Mouse (Mus musculus) forebrain, embryonic 11.5 days (tissue): ENCODE data around the gene Fut8. TPM values are rescaled to one million over a fixed set of nuclear protein-coding genes. Genes with fewer than 3 reads are reported as not detected.

ENCODE experiments used
- ATAC-seq: fragments of 200-750 bp; cut with Nextera tagmentation; replicated peaks from 2 replicates; pipeline ENCODE4 v1.8.0; 2017; ENCODE audit warnings: moderate TSS enrichment; ENCODE audit not compliant: low FRiP score
- DNase-seq: peaks from one replicate; pipeline ENCODE4 v3.0.0-alpha.2; 2017; ENCODE audit warnings: low spot score
- H3K27ac ChIP-seq: fragments of 300-500 bp; sonication (generic); 2 replicates; pipeline ENCODE4 v1.5.1; 2014; ENCODE audit warnings: low read depth, low read length
- H3K27me3 ChIP-seq: fragments of 300-500 bp; sonication (generic); 2 replicates; pipeline ENCODE4 v1.6.1; 2014; ENCODE audit warnings: mild to moderate bottlenecking, low read length, mixed read lengths; ENCODE audit not compliant: control insufficient read depth, insufficient read depth
- H3K36me3 ChIP-seq: fragments of 300-500 bp; sonication (generic); 2 replicates; pipeline ENCODE4 v1.6.1; 2014; ENCODE audit warnings: mild to moderate bottlenecking, low read length, moderate library complexity, mixed read lengths; ENCODE audit not compliant: control insufficient read depth, insufficient read depth
- H3K4me1 ChIP-seq: fragments of 300-500 bp; sonication (generic); replicated peaks from 2 replicates; pipeline ENCODE4 v1.6.1; 2014; ENCODE audit warnings: low read length, mixed read lengths; ENCODE audit not compliant: control insufficient read depth, insufficient read depth
- H3K4me2 ChIP-seq: fragments of 300-500 bp; sonication (generic); 2 replicates; pipeline ENCODE4 v1.6.1; 2014; ENCODE audit warnings: low read depth, mild to moderate bottlenecking, low read length, moderate library complexity, mixed read lengths; ENCODE audit not compliant: severe bottlenecking
- H3K4me3 ChIP-seq: fragments of 300-500 bp; sonication (generic); 2 replicates; pipeline ENCODE4 v1.5.1; 2014; ENCODE audit warnings: low read depth, low read length
- H3K9ac ChIP-seq: fragments of 300-500 bp; sonication (generic); 2 replicates; pipeline ENCODE4 v1.6.1; 2014; ENCODE audit warnings: low read length
- H3K9me3 ChIP-seq: fragments of 300-500 bp; sonication (generic); 2 replicates; pipeline ENCODE4 v1.6.1; 2016; ENCODE audit warnings: low read length, mixed read lengths; ENCODE audit not compliant: control insufficient read depth
- WGBS: fragments of 180-500 bp; shearing (Covaris S2); extraction: QIAGEN DNeasy Blood & Tissue Kit; methylation state at CpG from one replicate; pipeline ENCODE4 v1.1.7; 2014; 5-methylcytosine and 5-hydroxymethylcytosine counted together
- polyA plus RNA-seq: library from polyadenylated mRNA; unstranded; fragments of >200 nt; fragmentation: Nextera tagmentation; extraction: Ambion mirVana; gene quantifications from 2 replicates; pipeline ENCODE4 v1.2.1, GENCODE M21; 2014

Fut8 gene
- polyA plus RNA-seq, 1 experiment from 2014 or later: 34.3 TPM

DNA sequence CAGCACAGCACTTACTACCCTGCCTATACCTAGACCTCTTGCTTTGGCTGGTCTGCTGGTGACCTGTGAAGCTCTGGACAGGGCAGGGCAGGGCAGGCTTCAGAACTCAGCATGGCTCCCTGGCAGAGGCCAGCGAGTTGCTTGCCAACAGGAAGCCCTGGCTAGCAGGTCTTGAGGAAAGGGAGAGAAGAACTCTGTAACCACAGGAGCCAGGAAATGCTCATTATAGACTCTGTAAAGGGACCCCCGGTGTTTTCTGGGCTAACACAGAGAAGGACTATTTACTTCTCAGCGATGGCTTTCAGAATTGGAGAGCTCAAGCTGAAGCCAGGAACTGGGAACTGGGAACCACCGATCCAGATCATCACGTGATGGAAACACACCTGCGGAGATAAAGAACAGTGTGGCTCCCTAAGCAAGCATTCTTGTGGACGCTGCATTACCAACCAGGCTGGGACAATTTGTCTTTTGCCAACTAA lies 40.8 kb upstream of the Fut8 start:
- no peaks in the 10 kb centered on the region for H3K4me1 ChIP-seq
- H3K4me2 ChIP-seq: no peak overlapping the region
- no peaks in the 10 kb centered on the region for H3K36me3 ChIP-seq
- ATAC-seq (no peak), DNase-seq (no peak)
- H3K27me3 ChIP-seq: no peaks in the 10 kb centered on the region
- no peaks in the 10 kb centered on the region; the same call in 1 of the 2 replicates for H3K9me3 ChIP-seq
- no peak overlapping the region for H3K27ac ChIP-seq
- no peak overlapping the region for H3K9ac ChIP-seq
- H3K4me3 ChIP-seq: no peak overlapping the region
- 77% methylated on average over 7 of the region's 7 CpGs for WGBS

DNA sequence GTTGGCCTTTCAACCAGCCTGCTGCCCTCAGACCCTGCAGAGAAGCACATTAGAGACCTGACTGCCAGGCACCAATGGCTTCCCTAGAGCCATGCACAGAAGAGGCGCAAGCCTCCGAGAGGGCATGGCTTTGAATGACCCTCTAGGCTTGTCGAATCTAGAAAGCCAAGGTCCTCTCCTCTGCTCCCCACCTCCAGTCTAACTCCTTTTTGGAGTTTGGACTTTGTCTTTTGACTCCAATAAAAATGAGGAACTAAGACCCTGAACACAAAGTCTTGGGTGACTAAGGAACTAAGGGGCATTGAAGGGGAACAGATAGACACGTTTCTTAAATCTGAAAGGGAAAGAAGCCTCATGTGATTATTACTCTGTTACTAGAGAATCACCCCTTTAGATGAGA lies 39.7 kb upstream of the Fut8 start:
- ATAC-seq (no peak), DNase-seq (no peak)
- no peak overlapping the region for H3K4me2 ChIP-seq
- no peak overlapping the region for H3K27ac ChIP-seq
- WGBS: 89% methylated on average over 4 of the region's 4 CpGs
- H3K36me3 ChIP-seq: no peaks in the 10 kb centered on the region
- no peak overlapping the region for H3K4me3 ChIP-seq
- H3K27me3 ChIP-seq: no peaks in the 10 kb centered on the region
- H3K9ac ChIP-seq: no peak overlapping the region
- H3K4me1 ChIP-seq: no peaks in the 10 kb centered on the region
- H3K9me3 ChIP-seq: no peaks in the 10 kb centered on the region; the same call in 1 of the 2 replicates

DNA sequence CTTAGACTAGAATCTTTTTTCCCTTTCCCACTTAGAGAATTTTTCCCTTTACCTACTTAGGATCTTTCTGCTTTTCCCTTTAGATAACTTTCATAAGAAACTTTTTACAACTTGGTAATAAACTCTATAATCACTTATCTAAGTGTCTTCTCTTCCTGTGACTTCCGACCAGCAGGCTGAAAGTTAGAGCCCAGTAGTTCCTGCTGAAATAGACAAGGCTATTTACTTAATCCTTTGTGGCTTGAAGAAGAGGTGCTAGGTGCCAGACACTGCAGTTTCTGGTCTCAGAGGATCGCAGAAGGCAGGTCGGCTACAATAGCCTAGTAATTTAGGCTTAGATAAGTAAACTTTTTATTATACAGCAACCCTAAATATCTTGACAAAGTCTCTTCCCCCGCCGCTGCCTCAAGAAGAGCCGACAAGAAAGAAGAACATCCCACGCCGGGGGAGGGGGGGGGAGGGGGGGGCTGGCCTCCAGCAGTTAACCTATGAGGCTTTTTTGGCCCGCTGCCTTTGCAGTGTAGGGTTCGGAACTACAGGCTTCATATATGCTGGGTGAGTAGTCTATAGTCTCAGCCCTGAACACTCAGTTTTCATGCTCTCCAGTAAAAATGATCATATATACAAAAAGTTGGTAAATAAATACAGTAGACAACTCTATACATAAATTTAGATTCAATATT lies 36.3 kb upstream of the Fut8 start:
- DNase-seq (no peak), ATAC-seq (no peak)
- 83% methylated on average over 10 of the region's 10 CpGs for WGBS
- Histone ChIP-seq H3K9ac (no peak overlapping the region), H3K4me1 (no peaks in the 10 kb centered on the region), H3K4me3 (no peak overlapping the region), H3K9me3 (no peaks in the 10 kb centered on the region), H3K36me3 (no peaks in the 10 kb centered on the region), H3K27ac (no peak overlapping the region), H3K27me3 (no peaks in the 10 kb centered on the region), H3K4me2 (no peak overlapping the region)

DNA sequence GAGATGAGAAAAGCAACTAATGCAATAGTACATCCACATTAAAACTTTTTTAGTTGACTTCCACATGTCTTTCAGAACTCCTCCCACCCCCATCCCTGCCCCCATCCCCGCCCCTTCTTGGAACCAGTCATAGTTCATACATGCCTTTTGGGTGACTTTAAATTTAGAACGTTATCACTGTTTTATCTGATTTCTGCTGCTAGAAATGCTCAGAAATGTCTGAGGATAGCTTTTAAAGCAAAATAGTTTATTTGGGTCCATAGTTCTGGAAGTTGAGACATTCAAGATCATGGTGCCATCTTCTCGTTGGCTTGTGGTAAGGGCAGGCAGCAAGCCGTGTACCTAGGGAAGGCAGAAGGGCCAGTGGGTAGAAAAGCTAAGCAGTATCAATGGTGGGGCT lies 34.8 kb upstream of the Fut8 start:
- no peak overlapping the region for H3K27ac ChIP-seq
- ATAC-seq: no peak
- no peak overlapping the region for H3K4me2 ChIP-seq
- no peaks in the 10 kb centered on the region for H3K36me3 ChIP-seq
- H3K9me3 ChIP-seq: no peaks in the 10 kb centered on the region
- H3K27me3 ChIP-seq: no peaks in the 10 kb centered on the region
- no peak overlapping the region for H3K4me3 ChIP-seq
- no peak for DNase-seq
- 91% methylated on average over 4 of the region's 4 CpGs for WGBS
- H3K9ac ChIP-seq: no peak overlapping the region
- H3K4me1 ChIP-seq: no peaks in the 10 kb centered on the region

DNA sequence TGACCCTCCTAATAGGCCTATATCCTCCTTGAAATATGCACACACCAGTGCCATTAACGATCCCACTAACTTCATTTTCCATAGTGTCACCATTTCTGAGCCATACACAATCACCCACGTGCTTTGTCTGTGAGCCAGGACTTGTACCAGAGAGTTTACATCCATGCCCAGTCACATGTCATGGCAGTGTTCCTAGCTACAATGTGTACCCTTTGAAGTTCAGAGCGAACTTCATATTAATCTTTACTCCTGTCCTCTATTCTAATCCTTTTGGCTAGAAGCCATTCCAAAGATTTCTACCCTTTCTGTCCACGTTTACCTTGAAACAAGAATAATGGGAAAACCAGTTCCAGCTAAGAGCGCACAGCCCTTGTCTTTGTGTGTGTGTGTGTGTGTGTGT lies 31.1 kb upstream of the Fut8 start:
- no peak overlapping the region for H3K4me3 ChIP-seq
- H3K9ac ChIP-seq: no peak overlapping the region
- WGBS: 87% methylated on average over 5 of the region's 5 CpGs
- no peaks in the 10 kb centered on the region for H3K27me3 ChIP-seq
- H3K4me2 ChIP-seq: no peak overlapping the region
- no peaks in the 10 kb centered on the region for H3K9me3 ChIP-seq
- H3K4me1 ChIP-seq: no peaks in the 10 kb centered on the region
- H3K27ac ChIP-seq: no peak overlapping the region
- DNase-seq (no peak), ATAC-seq (no peak)
- no peaks in the 10 kb centered on the region for H3K36me3 ChIP-seq

DNA sequence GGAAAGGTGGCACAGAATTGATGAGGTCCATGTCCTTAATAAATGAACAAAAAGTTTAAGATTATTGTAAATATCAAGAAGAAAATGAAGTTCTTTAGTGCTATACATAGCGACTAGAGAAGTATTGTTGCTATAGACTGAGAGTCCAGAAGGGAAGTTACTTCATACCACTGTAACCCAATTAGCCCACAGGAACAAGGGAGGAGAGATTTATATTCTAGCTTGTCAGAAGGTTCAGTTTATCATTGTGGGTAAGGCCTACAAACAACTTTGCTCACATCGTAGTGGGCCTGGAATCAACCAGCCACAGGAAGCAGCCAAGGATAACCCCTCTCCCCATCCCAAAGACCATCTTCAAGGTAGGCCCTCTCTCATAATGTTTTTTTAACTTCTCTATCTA lies 29.9 kb upstream of the Fut8 start:
- Histone ChIP-seq H3K36me3 (no peaks in the 10 kb centered on the region), H3K4me1 (no peaks in the 10 kb centered on the region), H3K9me3 (no peaks in the 10 kb centered on the region), H3K27me3 (no peaks in the 10 kb centered on the region), H3K27ac (no peak overlapping the region), H3K4me3 (no peak overlapping the region), H3K9ac (no peak overlapping the region), H3K4me2 (no peak overlapping the region)
- DNase-seq (no peak), ATAC-seq (no peak)
- WGBS: 90% methylated on average over 2 of the region's 2 CpGs

DNA sequence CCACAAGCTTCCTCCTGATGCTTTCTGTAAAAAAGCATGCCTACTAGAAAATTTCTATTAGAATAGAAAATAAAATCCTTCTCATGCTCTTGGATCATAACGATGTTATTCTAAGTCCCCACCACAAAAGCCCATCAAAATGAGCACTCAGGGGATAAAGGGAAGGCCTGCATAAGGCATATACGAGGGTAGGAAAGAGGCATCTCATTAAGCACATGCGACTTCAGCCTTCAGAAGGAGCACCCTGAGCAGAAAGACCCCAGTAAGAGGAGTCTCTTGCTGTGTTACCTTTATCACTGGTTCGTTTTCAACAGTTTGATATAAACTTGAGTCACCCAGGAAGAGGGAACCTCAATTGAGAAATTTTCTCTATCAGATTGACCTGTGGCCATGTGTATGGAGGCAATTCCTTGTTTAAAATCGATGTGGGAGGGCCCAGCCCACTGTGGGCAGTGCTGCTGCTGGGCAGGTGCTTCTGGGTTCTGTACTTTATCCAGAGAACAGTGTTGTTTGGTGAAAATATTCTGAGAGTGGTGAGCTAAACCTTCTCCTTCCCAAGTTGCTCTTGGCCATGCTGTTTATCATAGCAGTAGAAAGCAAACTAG lies 29.2 kb upstream of the Fut8 start:
- no peaks in the 10 kb centered on the region for H3K9me3 ChIP-seq
- no peak overlapping the region for H3K4me3 ChIP-seq
- DNase-seq (no peak), ATAC-seq (no peak)
- H3K36me3 ChIP-seq: no peaks in the 10 kb centered on the region
- no peak overlapping the region for H3K27ac ChIP-seq
- H3K9ac ChIP-seq: no peak overlapping the region
- WGBS: 78% methylated on average over 5 of the region's 5 CpGs
- H3K27me3 ChIP-seq: no peaks in the 10 kb centered on the region
- no peaks in the 10 kb centered on the region for H3K4me1 ChIP-seq
- H3K4me2 ChIP-seq: no peak overlapping the region

DNA sequence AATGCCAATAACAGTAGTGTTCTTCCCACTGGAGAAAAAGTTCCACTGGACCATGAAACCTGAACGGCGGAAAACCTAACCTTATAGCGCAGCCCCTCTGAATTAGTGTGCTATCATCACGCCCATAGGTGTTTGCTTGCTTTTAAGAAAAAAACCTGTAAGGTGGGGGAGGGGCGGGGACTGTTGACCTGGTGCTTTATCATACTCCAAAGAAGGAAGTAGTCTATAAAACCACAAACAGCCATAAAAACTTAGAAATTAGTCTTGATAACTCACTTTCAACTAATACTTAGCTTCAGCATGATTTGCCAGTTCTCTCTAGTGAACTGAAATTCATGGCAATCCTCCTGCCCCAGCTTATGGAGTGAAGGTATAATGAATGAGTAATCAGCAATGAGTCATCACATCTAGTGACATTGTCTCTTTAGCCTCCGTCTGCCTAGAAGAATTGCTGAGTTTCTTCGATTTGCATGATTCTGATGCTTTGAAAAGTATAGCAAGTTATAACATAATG lies 26.2 kb upstream of the Fut8 start:
- no peak overlapping the region for H3K27ac ChIP-seq
- H3K4me2 ChIP-seq: no peak overlapping the region
- H3K36me3 ChIP-seq: no peaks in the 10 kb centered on the region
- no peaks in the 10 kb centered on the region for H3K9me3 ChIP-seq
- ATAC-seq (no peak), DNase-seq (no peak)
- no peak overlapping the region for H3K9ac ChIP-seq
- H3K4me3 ChIP-seq: no peak overlapping the region
- H3K4me1 ChIP-seq: no peaks in the 10 kb centered on the region
- H3K27me3 ChIP-seq: no peaks in the 10 kb centered on the region
- WGBS: 88% methylated on average over 7 of the region's 7 CpGs
